Mouse (Mus musculus): ENCODE data around the gene Gm49321.

Gm49321 gene

DNA sequence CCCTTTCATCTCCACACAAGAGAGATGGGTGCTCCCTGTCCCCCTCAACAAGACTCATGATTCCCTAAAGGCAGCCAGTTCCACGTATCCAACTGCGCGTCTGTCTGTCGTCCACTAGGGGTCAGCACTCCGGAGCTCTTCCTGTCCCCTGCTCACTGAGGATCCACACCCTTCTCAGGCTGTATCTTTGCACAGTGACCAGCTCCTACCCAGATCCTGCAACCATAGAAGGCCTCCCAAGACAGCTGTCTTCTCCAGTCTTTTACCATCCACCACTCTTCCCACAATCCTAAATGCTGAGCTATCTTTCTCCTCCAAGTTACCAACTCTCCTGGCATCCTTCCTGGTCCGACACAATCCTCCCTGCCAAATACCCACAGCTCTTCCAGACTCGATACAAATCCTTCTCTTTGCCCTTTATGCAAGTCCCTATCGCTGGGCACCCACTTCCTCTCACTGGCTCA lies 72.0 kb downstream of the Gm49321 start:
- in situ Hi-C loops (cut with MboI) = loop anchor here (10.0 kb wide), 1 partner anchor 305 kb away; no protein-coding TSS in a partner anchor

- in situ Hi-C loops (cut with MboI) = no loop called here
These were observed 76.3 kb downstream of the Gm49321 start for GRCm38 (mm10) chr12:74013739-74014138.

DNA sequence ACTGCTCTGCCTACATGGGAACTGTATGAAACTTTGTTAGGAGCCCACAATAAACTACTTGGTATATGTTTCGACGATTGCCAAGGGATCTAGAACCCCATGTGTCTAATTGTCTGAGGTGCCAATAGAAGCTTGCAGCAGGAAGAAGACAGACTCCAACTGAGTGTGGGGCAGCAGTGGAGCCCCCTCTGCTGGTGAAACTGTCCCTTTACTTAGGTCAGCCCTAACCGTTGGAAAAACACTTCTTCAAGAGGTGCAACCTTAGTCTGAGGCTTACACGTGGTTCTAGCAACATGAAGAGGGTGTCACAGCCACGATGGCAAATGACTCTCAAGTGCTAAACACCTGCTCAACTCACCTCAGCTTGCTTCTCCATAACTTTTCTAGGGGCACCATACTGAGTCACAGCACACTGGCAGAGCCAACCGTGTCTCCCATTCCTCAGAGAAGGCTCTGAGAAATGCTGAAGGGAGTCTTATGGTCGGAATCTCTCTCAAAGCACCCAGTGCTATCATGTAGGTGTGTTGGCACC lies 77.4 kb downstream of the Gm49321 start:
- in situ Hi-C loops (cut with MboI) = no loop called here

GRCm38 (mm10) chr12:74015491-74015890 lies 78.0 kb downstream of the Gm49321 start:
- in situ Hi-C loops (cut with MboI) = no loop called here
